Mouse (Mus musculus) lung, adult 2 months (tissue): ENCODE results near the gene Psrc1. TPM values are rescaled to one million over a fixed set of nuclear protein-coding genes. Genes with fewer than 3 reads are reported as not detected.

Source experiments
- DNase-seq: peaks from one replicate; pipeline ENCODE4 v3.0.0; 2022
- H3K4me1 ChIP-seq: fragments of 200-500 bp; 2 replicates; pipeline ENCODE4 v1.6.1; 2011; ENCODE audit warnings: low read length; ENCODE audit not compliant: control insufficient read depth, insufficient read depth
- H3K4me3 ChIP-seq: fragments of 200-500 bp; replicated peaks from 2 replicates; pipeline ENCODE3; 2011; ENCODE audit warnings: low read depth, mild to moderate bottlenecking, control low read depth, low read length; ENCODE audit errors: extremely low read depth
- CTCF ChIP-seq: fragments of 200-500 bp; IDR thresholded peaks from 2 replicates; pipeline ENCODE4 v1.5.1; 2011; ENCODE audit warnings: mild to moderate bottlenecking, low read length, control low read depth; ENCODE audit not compliant: insufficient read depth
- POLR2A ChIP-seq: fragments of 200-500 bp; IDR thresholded peaks from 2 replicates; pipeline ENCODE4 v1.6.1; 2011; ENCODE audit warnings: low read depth, mild to moderate bottlenecking, control low read depth, low read length, borderline replicate concordance; ENCODE audit errors: extremely low read depth
- WGBS: fragments of 180-500 bp; shearing (Covaris S2); methylation state at CpG from one replicate; pipeline ENCODE4 v1.1.7; 2018; 5-methylcytosine and 5-hydroxymethylcytosine counted together
- polyA plus RNA-seq: library from polyadenylated mRNA; depleted of rRNA; stranded (reverse); fragments of >200 nt; gene quantifications from 2 replicates; pipeline ENCODE4 v1.2.3, GENCODE M21; 2012; rRNA removed

Psrc1 gene
- polyA plus RNA-seq = 2.3 and 2.4 TPM in 2 replicates

GRCm38 (mm10) chr3:108383485-108384354 is at the start of gene Psrc1:
TSS of gene Psrc1 (plus strand) at chr3:108383839.
- H3K4me1 ChIP-seq = peaks cover 5% of the 10 kb centered on the region
- TF ChIP-seq CTCF (no peak), POLR2A (no peak)

GRCm38 (mm10) chr3:108336878-108337277 is 46.8 kb upstream of the Psrc1 start:
- 92% methylated on average over 5 of the region's 5 CpGs for WGBS

More at GRCm38 (mm10) chr3:108383485-108384354, at the start of gene Psrc1:
- WGBS = 2% methylated on average over 44 of the region's 44 CpGs
- DNase-seq = peak; percentile 92
- peak within 1 kb of the TSS; percentile 92 for H3K4me3 ChIP-seq

GRCm38 (mm10) chr3:108341040-108341439 is 42.6 kb upstream of the Psrc1 start:
- Histone ChIP-seq H3K4me1 (no peaks in the 10 kb centered on the region; the same call in 1 of the 2 replicates), H3K4me3 (no peak overlapping the region)
- 85% methylated on average over 2 of the region's 2 CpGs for WGBS
- TF ChIP-seq POLR2A (no peak), CTCF (no peak)
- no peak for DNase-seq

More at GRCm38 (mm10) chr3:108336878-108337277, 46.8 kb upstream of the Psrc1 start:
- DNase-seq = no peak
- H3K4me1 ChIP-seq = no peaks in the 10 kb centered on the region; the same call in 1 of the 2 replicates
- TF ChIP-seq POLR2A = no peak
- TF ChIP-seq CTCF = no peak
- no peak overlapping the region for H3K4me3 ChIP-seq

- WGBS = 66% methylated on average over 7 of the region's 7 CpGs
Measured at GRCm38 (mm10) chr3:108342185-108342584, 41.5 kb upstream of the Psrc1 start.

GRCm38 (mm10) chr3:108345855-108346254 is 37.8 kb upstream of the Psrc1 start:
- no peak for DNase-seq
- no peaks in the 10 kb centered on the region; the same call in 1 of the 2 replicates for H3K4me1 ChIP-seq
- 70% methylated on average over 7 of the region's 7 CpGs for whole genome bisulfite sequencing
- TF ChIP-seq POLR2A = no peak
- no peak for TF ChIP-seq CTCF
- H3K4me3 ChIP-seq = no peak overlapping the region

More at GRCm38 (mm10) chr3:108342185-108342584, 41.5 kb upstream of the Psrc1 start:
- no peak overlapping the region for H3K4me3 ChIP-seq
- TF ChIP-seq CTCF (no peak), POLR2A (no peak)
- no peaks in the 10 kb centered on the region; the same call in 1 of the 2 replicates for H3K4me1 ChIP-seq
- no peak for DNase-seq

- 69% methylated on average over 9 of the region's 9 CpGs for WGBS
Measured at GRCm38 (mm10) chr3:108348376-108348775, 35.3 kb upstream of the Psrc1 start.

GRCm38 (mm10) chr3:108355245-108355644 is 28.4 kb upstream of the Psrc1 start:
- Histone ChIP-seq H3K4me3 (no peak overlapping the region), H3K4me1 (no peaks in the 10 kb centered on the region)
- no peak for DNase-seq
- TF ChIP-seq CTCF (no peak), POLR2A (no peak)
- WGBS = 88% methylated on average over 3 of the region's 3 CpGs

More at GRCm38 (mm10) chr3:108348376-108348775, 35.3 kb upstream of the Psrc1 start:
- DNase-seq = no peak
- Histone ChIP-seq H3K4me3 (no peak overlapping the region), H3K4me1 (no peaks in the 10 kb centered on the region)
- TF ChIP-seq CTCF (no peak), POLR2A (no peak)

GRCm38 (mm10) chr3:108357051-108357450 is 26.6 kb upstream of the Psrc1 start:
- TF ChIP-seq POLR2A = no peak
- no peak for TF ChIP-seq CTCF
- WGBS = 87% methylated on average over 10 of the region's 10 CpGs
- H3K4me3 ChIP-seq = no peak overlapping the region
- no peak for DNase-seq
- H3K4me1 ChIP-seq = no peaks in the 10 kb centered on the region

GRCm38 (mm10) chr3:108358445-108358844 is 25.2 kb upstream of the Psrc1 start:
- no peak for TF ChIP-seq CTCF
- TF ChIP-seq POLR2A = no peak
- DNase-seq = no peak
- 80% methylated on average over 6 of the region's 6 CpGs for WGBS
- no peak overlapping the region for H3K4me3 ChIP-seq
- no peaks in the 10 kb centered on the region for H3K4me1 ChIP-seq
